Mouse (Mus musculus) neural tube, embryonic 13.5 days (tissue): ENCODE data around the gene 3830406C13Rik. TPM values are rescaled to one million over a fixed set of nuclear protein-coding genes. Genes with fewer than 3 reads are reported as not detected.

ENCODE experiments used
- ATAC-seq: fragments of 200-750 bp; cut with Nextera tagmentation; 2 replicates; pipeline ENCODE4 v1.8.0; 2017; ENCODE audit warnings: low read depth, mild to moderate bottlenecking, moderate TSS enrichment, moderate library complexity
- H3K27ac ChIP-seq: fragments of 300-500 bp; sonication (generic); replicated peaks from 2 replicates; pipeline ENCODE4 v1.5.1; 2015; ENCODE audit warnings: moderate library complexity, mild to moderate bottlenecking, inconsistent platforms
- H3K27me3 ChIP-seq: fragments of 300-500 bp; sonication (generic); 2 replicates; pipeline ENCODE4 v1.6.1; 2015; ENCODE audit warnings: mild to moderate bottlenecking, inconsistent platforms
- H3K36me3 ChIP-seq: fragments of 300-500 bp; sonication (generic); 2 replicates; pipeline ENCODE4 v1.6.1; 2015; ENCODE audit warnings: mild to moderate bottlenecking, inconsistent platforms
- H3K4me1 ChIP-seq: fragments of 300-500 bp; sonication (generic); replicated peaks from 2 replicates; pipeline ENCODE4 v1.6.1; 2015; ENCODE audit warnings: inconsistent platforms
- H3K4me2 ChIP-seq: fragments of 300-500 bp; sonication (generic); 2 replicates; pipeline ENCODE4 v1.6.1; 2015; ENCODE audit warnings: inconsistent platforms, mild to moderate bottlenecking, moderate library complexity
- H3K4me3 ChIP-seq: fragments of 300-500 bp; sonication (generic); 2 replicates; pipeline ENCODE4 v1.5.1; 2015; ENCODE audit warnings: mild to moderate bottlenecking, inconsistent platforms
- H3K9ac ChIP-seq: fragments of 300-500 bp; sonication (generic); 2 replicates; pipeline ENCODE4 v1.6.1; 2015; ENCODE audit warnings: moderate library complexity, mild to moderate bottlenecking, inconsistent platforms
- H3K9me3 ChIP-seq: fragments of 300-500 bp; sonication (generic); 2 replicates; pipeline ENCODE4 v1.6.1; 2016; ENCODE audit warnings: inconsistent platforms
- WGBS: fragments of 180-500 bp; shearing (Covaris S2); methylation state at CpG from one replicate; pipeline ENCODE4 v1.1.7; 2015; 5-methylcytosine and 5-hydroxymethylcytosine counted together
- polyA plus RNA-seq: library from polyadenylated mRNA; unstranded; fragments of >200 nt; fragmentation: Nextera tagmentation; extraction: Ambion mirVana; gene quantifications from 2 replicates; pipeline ENCODE4 v1.2.1, GENCODE M21; 2015

Gene 3830406C13Rik
- polyA plus RNA-seq, 1 experiment from 2014 or later, result 32.6 TPM

GRCm38 (mm10) chr14:12334925-12335324, 51.0 kb downstream of the 3830406C13Rik start:
- Histone ChIP-seq H3K27ac (no peak overlapping the region), H3K36me3 (no peaks in the 10 kb centered on the region), H3K4me1 (peaks cover 6% of the 10 kb centered on the region), H3K9ac (no peak overlapping the region), H3K4me3 (no peak overlapping the region), H3K4me2 (no peak overlapping the region), H3K27me3 (peaks cover 99% of the 10 kb centered on the region), H3K9me3 (no peaks in the 10 kb centered on the region)
- no peak for ATAC-seq
- 43% methylated on average over 7 of the region's 7 CpGs for WGBS

- Histone ChIP-seq H3K27me3 (peaks cover 99% of the 10 kb centered on the region), H3K4me1 (peaks cover 17% of the 10 kb centered on the region), H3K9ac (no peak overlapping the region), H3K4me3 (no peak overlapping the region), H3K4me2 (no peak overlapping the region), H3K36me3 (no peaks in the 10 kb centered on the region), H3K9me3 (no peaks in the 10 kb centered on the region), H3K27ac (no peak overlapping the region)
- 3% methylated on average over 8 of the region's 8 CpGs for WGBS
- no peak for ATAC-seq
Observed at GRCm38 (mm10) chr14:12337421-12337997, 53.5 kb downstream of the 3830406C13Rik start.

- Histone ChIP-seq H3K9me3 (no peaks in the 10 kb centered on the region), H3K27ac (no peak overlapping the region), H3K4me2 (no peak overlapping the region), H3K4me1 (peaks cover 17% of the 10 kb centered on the region), H3K9ac (no peak overlapping the region), H3K36me3 (no peaks in the 10 kb centered on the region), H3K27me3 (peaks cover 99% of the 10 kb centered on the region), H3K4me3 (no peak overlapping the region)
- ATAC-seq, result peak; percentile 59; the same call in 1 of the 2 replicates
- WGBS, result under 1% methylated on average over 16 of the region's 16 CpGs
Observed at GRCm38 (mm10) chr14:12337998-12338809, 54.2 kb downstream of the 3830406C13Rik start.

- Histone ChIP-seq H3K4me3 (no peak overlapping the region), H3K27ac (no peak overlapping the region), H3K36me3 (no peaks in the 10 kb centered on the region), H3K9me3 (no peaks in the 10 kb centered on the region), H3K4me1 (peaks cover 17% of the 10 kb centered on the region), H3K27me3 (peaks cover 99% of the 10 kb centered on the region), H3K4me2 (no peak overlapping the region), H3K9ac (no peak overlapping the region)
- WGBS, result under 1% methylated on average over 10 of the region's 10 CpGs
- ATAC-seq, result no peak
Observed at GRCm38 (mm10) chr14:12338811-12339565, 55.0 kb downstream of the 3830406C13Rik start.

DNA sequence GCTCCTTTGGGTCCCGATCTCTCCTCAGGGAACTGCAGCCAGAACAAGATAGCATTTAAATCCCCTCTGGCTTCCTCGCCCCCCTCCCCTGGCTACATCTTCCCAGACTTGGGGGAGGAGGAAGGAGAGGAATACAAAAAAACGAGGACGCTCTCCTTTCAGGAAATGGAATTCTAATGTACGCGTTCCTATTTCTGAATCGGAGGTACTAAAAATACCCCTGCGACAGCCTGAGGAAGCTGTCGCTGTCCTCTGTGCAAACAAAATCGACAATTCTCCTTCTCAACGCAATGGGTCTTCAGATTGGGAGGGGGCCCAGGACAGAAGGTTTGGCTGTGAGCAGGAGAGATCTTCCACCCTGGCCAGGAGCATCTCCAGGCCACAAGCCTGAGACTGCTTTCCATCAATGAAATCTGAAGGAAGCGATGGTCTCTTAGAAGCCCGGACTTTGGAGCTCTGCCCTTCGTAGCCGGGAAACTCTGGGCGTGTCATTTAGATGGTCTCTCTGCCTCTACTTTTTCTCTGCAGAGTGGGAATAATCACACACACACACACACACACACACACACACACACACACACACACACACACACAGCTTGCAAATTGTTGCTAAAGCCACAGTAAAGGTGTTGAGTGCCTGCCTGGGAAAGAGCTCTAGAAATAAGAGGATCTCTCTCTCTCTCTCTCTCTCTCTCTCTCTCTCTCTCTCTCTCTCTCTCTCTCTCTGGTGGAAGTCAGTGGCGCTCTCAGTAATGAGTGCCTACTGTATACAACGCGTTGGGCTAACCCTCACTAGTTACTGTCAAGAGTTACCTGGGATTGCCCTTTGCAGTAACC, 56.5 kb downstream of the 3830406C13Rik start:
- Histone ChIP-seq H3K27me3 (peaks cover 99% of the 10 kb centered on the region), H3K9ac (no peak overlapping the region), H3K4me2 (no peak overlapping the region), H3K36me3 (no peaks in the 10 kb centered on the region), H3K4me3 (no peak overlapping the region), H3K27ac (no peak overlapping the region), H3K4me1 (peaks cover 29% of the 10 kb centered on the region), H3K9me3 (no peaks in the 10 kb centered on the region)
- no peak for ATAC-seq
- WGBS, result 1% methylated on average over 19 of the region's 19 CpGs

DNA sequence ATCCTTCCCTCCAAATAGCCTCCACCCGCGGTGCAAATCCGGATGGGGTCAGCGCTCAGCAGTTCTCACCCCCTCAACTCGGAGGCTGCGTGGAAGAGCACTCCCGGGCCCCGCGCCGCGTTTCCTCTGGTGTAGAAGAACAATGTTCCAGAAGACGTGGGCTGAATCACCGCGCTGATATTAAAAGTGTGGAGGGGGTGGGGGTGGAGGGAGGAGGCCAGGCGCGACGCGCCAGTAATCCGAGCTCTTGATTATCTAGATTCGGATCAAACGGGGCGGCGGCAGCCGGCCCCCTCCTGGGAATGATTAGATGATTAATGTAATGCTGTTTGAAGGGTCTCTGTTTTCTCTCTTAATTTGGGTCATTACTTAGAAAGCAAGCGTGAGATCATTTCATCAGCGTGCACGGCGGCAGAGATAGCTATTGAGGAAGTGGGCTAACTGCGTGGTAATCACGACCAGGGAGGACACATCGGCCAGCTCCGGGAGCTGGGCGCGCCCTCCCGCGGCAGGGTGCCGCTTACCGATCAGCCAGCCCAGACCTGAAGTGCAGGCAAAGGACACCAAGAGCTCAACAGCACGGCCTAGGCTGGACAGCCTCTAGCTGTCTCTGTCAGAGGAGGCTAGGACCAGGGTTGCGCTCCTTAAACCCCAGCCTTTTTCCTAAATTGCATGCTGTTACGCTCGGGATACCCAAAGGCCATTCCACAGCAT, 57.3 kb downstream of the 3830406C13Rik start:
- Histone ChIP-seq H3K4me1 (peaks cover 36% of the 10 kb centered on the region), H3K9me3 (no peaks in the 10 kb centered on the region), H3K27me3 (peaks cover 99% of the 10 kb centered on the region), H3K4me3 (no peak overlapping the region), H3K9ac (no peak overlapping the region), H3K27ac (no peak overlapping the region), H3K36me3 (no peaks in the 10 kb centered on the region), H3K4me2 (0 out of 2 replicates have a peak overlapping the region, but pooled peaks have one; percentile 1)
- under 1% methylated on average over 42 of the region's 42 CpGs for WGBS
- no peak for ATAC-seq

DNA sequence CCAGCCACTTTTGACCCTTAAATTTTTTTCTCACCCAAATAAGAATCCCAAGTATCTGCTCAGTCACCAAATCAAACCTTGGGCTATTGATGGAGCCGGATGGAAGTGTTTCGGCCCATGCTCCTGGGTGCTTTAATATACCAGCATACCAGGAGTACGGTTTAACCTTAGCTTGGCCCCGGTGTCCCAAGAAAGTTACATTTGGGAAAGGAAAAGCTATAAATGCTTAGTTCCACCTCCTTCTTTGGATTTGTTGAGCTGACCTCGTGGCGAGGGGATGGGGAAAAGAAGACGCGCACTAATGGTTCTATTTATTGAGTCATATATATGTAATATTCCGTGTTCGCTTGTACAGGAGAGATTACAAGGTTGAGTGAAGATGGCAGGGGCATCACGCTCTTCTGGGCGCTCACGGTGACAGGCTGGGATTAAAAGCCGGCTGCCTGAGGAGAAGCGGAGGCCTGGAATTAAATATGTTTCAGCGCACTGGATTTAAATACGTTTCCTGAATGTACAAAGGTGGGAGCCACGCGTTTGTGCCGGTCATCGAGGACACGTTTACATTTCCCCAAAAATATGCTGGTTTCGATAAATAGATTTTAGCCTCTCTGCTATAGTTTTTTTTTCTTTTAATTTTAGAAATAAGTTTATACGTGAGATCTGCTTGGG, 58.0 kb downstream of the 3830406C13Rik start:
- Histone ChIP-seq H3K4me1 (peaks cover 43% of the 10 kb centered on the region), H3K4me3 (no peak overlapping the region), H3K27me3 (peaks cover 99% of the 10 kb centered on the region), H3K9ac (no peak overlapping the region), H3K36me3 (no peaks in the 10 kb centered on the region), H3K27ac (no peak overlapping the region), H3K9me3 (no peaks in the 10 kb centered on the region), H3K4me2 (no peak overlapping the region)
- ATAC-seq, result no peak
- WGBS, result 4% methylated on average over 24 of the region's 24 CpGs

GRCm38 (mm10) chr14:12342458-12343131, 58.6 kb downstream of the 3830406C13Rik start:
- no peak overlapping the region for H3K27ac ChIP-seq
- no peaks in the 10 kb centered on the region for H3K9me3 ChIP-seq
- peaks cover 43% of the 10 kb centered on the region for H3K4me1 ChIP-seq
- peaks cover 99% of the 10 kb centered on the region for H3K27me3 ChIP-seq
- WGBS, result 2% methylated on average over 23 of the region's 23 CpGs
- no peak overlapping the region for H3K4me3 ChIP-seq
- no peak for ATAC-seq
- no peak overlapping the region for H3K9ac ChIP-seq
- no peak overlapping the region for H3K4me2 ChIP-seq
- no peaks in the 10 kb centered on the region for H3K36me3 ChIP-seq

DNA sequence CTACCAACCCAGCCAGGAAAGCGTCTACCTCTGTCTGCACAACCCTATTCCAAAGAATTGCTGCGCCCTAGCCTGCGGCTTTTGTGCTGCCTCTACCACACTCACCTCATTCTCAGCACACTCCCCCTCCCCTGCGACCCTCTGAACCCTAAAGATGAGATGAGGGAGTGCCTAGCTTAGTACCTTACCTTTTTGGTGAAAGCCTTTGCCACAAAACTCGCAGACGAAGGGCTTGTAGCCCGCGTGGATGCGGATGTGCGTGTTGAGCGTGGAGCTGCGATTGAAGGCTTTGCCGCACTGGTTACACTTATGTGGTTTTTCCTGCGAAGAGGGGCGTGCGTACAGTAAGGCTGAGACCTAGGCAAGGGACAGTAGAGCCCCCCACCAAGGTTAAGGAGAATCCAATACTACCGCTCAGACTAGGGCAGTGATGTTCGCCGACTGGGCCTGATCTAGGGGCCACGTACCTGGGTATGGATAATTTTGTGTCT, 59.5 kb downstream of the 3830406C13Rik start:
- no peaks in the 10 kb centered on the region for H3K9me3 ChIP-seq
- 2% methylated on average over 20 of the region's 20 CpGs for WGBS
- H3K27ac ChIP-seq, result no peak overlapping the region
- ATAC-seq, result no peak
- H3K4me3 ChIP-seq, result no peak overlapping the region
- no peaks in the 10 kb centered on the region for H3K36me3 ChIP-seq
- peaks cover 37% of the 10 kb centered on the region for H3K4me1 ChIP-seq
- H3K27me3 ChIP-seq, result peaks cover 99% of the 10 kb centered on the region
- H3K9ac ChIP-seq, result no peak overlapping the region
- no peak overlapping the region for H3K4me2 ChIP-seq

- H3K36me3 ChIP-seq, result no peaks in the 10 kb centered on the region
- no peak overlapping the region for H3K9ac ChIP-seq
- no peak overlapping the region for H3K4me2 ChIP-seq
- no peaks in the 10 kb centered on the region for H3K9me3 ChIP-seq
- WGBS, result 3% methylated on average over 24 of the region's 24 CpGs
- no peak overlapping the region for H3K27ac ChIP-seq
- no peak for ATAC-seq
- H3K4me3 ChIP-seq, result no peak overlapping the region
- peaks cover 99% of the 10 kb centered on the region for H3K27me3 ChIP-seq
- H3K4me1 ChIP-seq, result peaks cover 37% of the 10 kb centered on the region
Observed at GRCm38 (mm10) chr14:12344061-12344745, 60.2 kb downstream of the 3830406C13Rik start.
